Mouse (Mus musculus) bone marrow macrophage, adult 2 months (primary cell): ENCODE results near the gene Tmem151b. TPM values are rescaled to one million over a fixed set of nuclear protein-coding genes. Genes with fewer than 3 reads are reported as not detected.

ENCODE experiments used
- H3K27ac ChIP-seq: 2 replicates; pipeline ENCODE4 v1.5.1; 2012; ENCODE audit warnings: low read depth, low read length; ENCODE audit not compliant: insufficient read depth
- H3K4me1 ChIP-seq: 2 replicates; pipeline ENCODE4 v1.6.1; 2012; ENCODE audit warnings: low read length; ENCODE audit not compliant: control insufficient read depth, insufficient read depth
- H3K4me3 ChIP-seq: 2 replicates; pipeline ENCODE4 v1.5.1; 2012; ENCODE audit warnings: mild to moderate bottlenecking, low read length, moderate library complexity; ENCODE audit not compliant: insufficient read depth
- CTCF ChIP-seq: IDR thresholded peaks from 2 replicates; pipeline ENCODE4 v1.5.1; 2012; ENCODE audit warnings: low read depth, mild to moderate bottlenecking, low read length, moderate library complexity
- POLR2A ChIP-seq: IDR thresholded peaks from 2 replicates; pipeline ENCODE4 v1.6.1; 2012; ENCODE audit warnings: mild to moderate bottlenecking, low read depth, low read length, borderline replicate concordance
- polyA plus RNA-seq: library from polyadenylated mRNA; stranded (reverse); fragments of >200 nt; gene quantifications from 2 replicates; pipeline ENCODE4 v1.2.4, GENCODE M21; 2012; ENCODE audit not compliant: missing spikeins, insufficient read depth, insufficient read length

The Tmem151b gene
- polyA plus RNA-seq, 1 experiment: not detected

DNA sequence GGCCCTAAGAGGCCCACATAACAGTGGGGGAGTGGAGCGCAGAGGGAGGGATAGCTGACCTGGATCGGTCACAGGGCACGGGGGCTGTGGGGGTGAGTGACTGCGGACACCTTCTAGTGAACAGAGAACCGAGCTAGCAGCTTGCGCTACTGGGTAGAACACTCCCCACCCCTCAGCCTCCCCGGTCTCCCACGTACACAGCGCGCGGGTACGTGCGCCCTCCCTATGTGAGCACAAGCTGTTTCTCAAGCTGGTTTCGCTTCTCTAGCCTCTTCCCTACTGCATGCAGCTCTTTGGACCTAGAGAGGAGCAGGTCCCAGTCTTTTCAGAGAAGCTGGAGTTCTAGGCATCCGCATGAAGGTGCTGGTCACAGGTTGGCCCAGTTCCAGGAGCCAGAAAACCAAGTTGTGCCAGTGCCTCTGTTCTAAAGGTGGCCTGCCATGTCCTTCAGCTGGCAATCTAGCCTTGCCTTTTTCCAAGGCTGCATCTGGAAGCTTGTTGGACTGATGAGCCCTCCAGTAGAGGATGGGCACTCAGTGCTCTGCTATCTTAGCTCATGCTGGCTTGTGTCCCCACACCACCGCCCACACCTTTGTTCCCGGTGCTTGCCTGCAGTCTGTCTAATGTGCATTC is 24.8 kb upstream of the Tmem151b start:
- peak overlapping the region; percentile 92 for H3K4me3 ChIP-seq
- H3K27ac ChIP-seq: peak overlapping the region; percentile 97
- TF ChIP-seq POLR2A (no peak), CTCF (no peak)
- peaks cover 30% of the 10 kb centered on the region for H3K4me1 ChIP-seq

- Histone ChIP-seq H3K4me3 (peak overlapping the region; percentile 92), H3K4me1 (peaks cover 31% of the 10 kb centered on the region), H3K27ac (peak overlapping the region; percentile 97)
- TF ChIP-seq CTCF (no peak), POLR2A (no peak)
Observed at GRCm38 (mm10) chr17:45573780-45574123, 24.3 kb upstream of the Tmem151b start.

GRCm38 (mm10) chr17:45573087-45573779 is 23.8 kb upstream of the Tmem151b start, which contains the start of gene Hsp90ab1:
Gene Hsp90ab1, minus strand, starts transcription at chr17:45573271.
- TF ChIP-seq POLR2A (peak; percentile 85; the same call in 1 of the 2 replicates), CTCF (no peak)
- H3K4me1 ChIP-seq: peaks cover 31% of the 10 kb centered on the region
- peak within 1 kb of the TSS; percentile 97 for H3K27ac ChIP-seq
- peak within 1 kb of the TSS; percentile 92 for H3K4me3 ChIP-seq

GRCm38 (mm10) chr17:45572103-45573086 is 22.9 kb upstream of the Tmem151b start:
- Histone ChIP-seq H3K27ac (peak overlapping the region; percentile 88), H3K4me3 (peak overlapping the region; percentile 92), H3K4me1 (peaks cover 31% of the 10 kb centered on the region)
- TF ChIP-seq POLR2A: no peak
- TF ChIP-seq CTCF: no peak

DNA sequence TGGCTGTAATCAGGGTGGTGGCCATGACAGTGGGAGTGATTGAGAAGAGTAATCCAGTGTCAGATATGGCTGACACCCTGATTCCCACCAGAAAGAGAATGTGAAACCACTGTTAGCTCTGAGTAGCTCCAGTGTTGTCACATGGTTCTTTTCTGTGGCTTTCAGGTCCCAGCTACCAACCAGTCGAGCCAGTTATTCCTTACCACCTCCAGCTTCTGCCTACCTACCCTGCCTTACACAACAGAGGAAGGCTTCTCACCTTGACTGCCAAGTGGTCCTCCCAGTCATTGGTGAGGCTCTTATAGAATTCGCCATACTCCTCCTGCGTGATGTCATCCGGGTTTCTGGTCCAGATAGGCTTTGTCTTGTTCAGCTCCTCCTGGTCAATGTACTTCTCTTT is 20.5 kb upstream of the Tmem151b start:
- Histone ChIP-seq H3K4me1 (peaks cover 39% of the 10 kb centered on the region), H3K4me3 (no peak overlapping the region), H3K27ac (no peak overlapping the region)
- no peak for TF ChIP-seq CTCF
- no peak for TF ChIP-seq POLR2A

DNA sequence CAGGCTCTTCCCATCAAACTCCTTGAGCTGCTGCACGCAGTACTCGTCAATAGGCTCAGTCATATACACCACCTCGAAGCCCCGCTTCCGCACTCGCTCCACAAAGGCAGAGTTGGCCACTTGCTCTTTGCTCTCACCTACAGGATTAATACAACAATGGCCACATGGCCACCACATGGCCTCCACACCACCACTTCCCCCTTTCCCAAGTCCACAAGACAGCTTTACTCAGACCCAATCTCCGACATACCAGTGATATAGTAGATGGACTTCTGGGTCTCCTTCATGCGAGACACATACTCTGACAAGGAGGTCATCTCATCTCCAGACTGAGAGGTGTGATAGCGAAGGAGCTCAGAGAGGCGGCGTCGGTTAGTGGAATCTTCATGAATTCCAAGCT is 19.5 kb upstream of the Tmem151b start:
- Histone ChIP-seq H3K4me1 (peaks cover 34% of the 10 kb centered on the region), H3K4me3 (no peak overlapping the region), H3K27ac (peak overlapping the region; percentile 1)
- no peak for TF ChIP-seq CTCF
- no peak for TF ChIP-seq POLR2A

DNA sequence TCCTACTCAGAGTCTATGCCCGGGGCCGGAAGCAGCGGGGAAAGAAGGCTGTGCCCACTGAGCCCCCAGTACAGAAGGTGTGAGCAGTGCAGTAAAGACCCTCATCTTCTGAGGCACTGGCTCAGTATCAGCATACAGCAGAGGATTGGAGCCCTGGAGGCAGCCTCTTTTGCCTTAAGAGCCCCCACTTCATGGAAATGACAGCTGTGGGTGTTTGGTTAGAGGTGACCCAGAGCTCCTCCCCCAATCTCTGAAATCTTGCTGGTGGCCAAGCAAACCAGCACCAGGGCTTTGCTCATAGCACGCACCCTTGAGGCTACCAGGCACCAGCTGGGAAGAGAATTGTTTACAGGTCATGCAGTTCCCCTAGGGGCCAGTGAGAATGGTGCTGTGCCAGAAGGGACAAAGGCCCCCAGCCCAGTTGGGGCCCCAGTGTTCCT is 17.7 kb upstream of the Tmem151b start:
- Histone ChIP-seq H3K27ac (no peak overlapping the region), H3K4me1 (peaks cover 40% of the 10 kb centered on the region), H3K4me3 (no peak overlapping the region)
- TF ChIP-seq CTCF: no peak
- TF ChIP-seq POLR2A: no peak

DNA sequence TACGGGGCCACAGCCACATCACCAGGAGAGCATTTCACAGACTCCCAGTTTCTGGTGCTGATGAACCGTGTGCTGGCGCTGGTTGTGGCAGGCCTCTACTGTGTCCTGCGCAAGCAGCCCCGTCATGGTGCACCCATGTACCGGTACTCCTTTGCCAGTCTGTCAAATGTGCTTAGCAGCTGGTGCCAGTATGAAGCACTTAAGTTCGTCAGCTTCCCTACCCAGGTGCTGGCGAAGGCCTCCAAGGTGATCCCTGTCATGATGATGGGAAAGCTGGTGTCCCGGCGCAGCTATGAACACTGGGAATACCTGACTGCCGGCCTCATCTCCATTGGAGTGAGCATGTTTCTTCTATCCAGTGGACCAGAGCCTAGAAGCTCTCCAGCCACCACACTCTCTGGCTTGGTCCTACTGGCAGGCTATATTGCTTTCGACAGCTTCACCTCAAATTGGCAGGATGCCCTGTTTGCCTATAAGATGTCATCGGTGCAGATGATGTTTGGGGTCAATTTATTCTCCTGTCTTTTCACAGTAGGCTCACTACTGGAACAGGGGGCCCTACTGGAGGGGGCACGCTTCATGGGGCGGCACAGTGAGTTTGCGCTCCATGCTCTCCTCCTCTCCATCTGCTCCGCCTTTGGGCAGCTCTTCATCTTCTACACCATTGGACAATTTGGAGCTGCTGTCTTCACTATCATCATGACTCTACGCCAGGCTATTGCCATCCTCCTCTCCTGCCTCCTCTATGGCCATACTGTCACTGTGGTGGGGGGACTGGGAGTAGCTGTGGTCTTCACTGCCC is 17.1 kb upstream of the Tmem151b start:
- H3K27ac ChIP-seq: no peak overlapping the region
- TF ChIP-seq POLR2A (no peak), CTCF (no peak)
- H3K4me1 ChIP-seq: peaks cover 40% of the 10 kb centered on the region
- H3K4me3 ChIP-seq: no peak overlapping the region

- Histone ChIP-seq H3K4me3 (no peak overlapping the region), H3K4me1 (peaks cover 35% of the 10 kb centered on the region)
- TF ChIP-seq POLR2A (no peak), CTCF (no peak)
Observed at GRCm38 (mm10) chr17:45566031-45566359, 16.5 kb upstream of the Tmem151b start.

More at GRCm38 (mm10) chr17:45566031-45566359, 16.5 kb upstream of the Tmem151b start:
- H3K27ac ChIP-seq: no peak overlapping the region
